Mouse (Mus musculus): Measurements from ENCODE around the gene Cped1.

- TF ChIP-seq USF1 (IDR thresholded peaks at IDR 0.05; ENCODE audit: low read depth): no peak
- TF ChIP-seq POLR2A (IDR thresholded peaks at IDR 0.05; ENCODE audit: insufficient read length, low read depth): no peak
- no peak for TF ChIP-seq TCF3 (IDR thresholded peaks at IDR 0.05; ENCODE audit: insufficient read length, low read depth)
- TF ChIP-seq MYOG (IDR thresholded peaks at IDR 0.05; ENCODE audit: control insufficient read depth in 1 of 3, insufficient read depth in 1 of 3, insufficient read length in 2 of 3, low read depth in 2 of 3): no peak
- TF ChIP-seq TCF12 (IDR thresholded peaks at IDR 0.05; ENCODE audit: insufficient read depth, poor library complexity, severe bottlenecking): no peak
- no peak for TF ChIP-seq CEBPB (IDR thresholded peaks at IDR 0.05; ENCODE audit: insufficient read depth, poor library complexity, severe bottlenecking)
- TF ChIP-seq MYOD1 (IDR thresholded peaks at IDR 0.05; ENCODE audit: control insufficient read depth in 1 of 3, insufficient read length in 2 of 3, low read depth in 2 of 3): peak in 2 of 3 experiments; percentile 36 to 44
- no peak for TF ChIP-seq POLR2AphosphoS2 (IDR thresholded peaks at IDR 0.05; ENCODE audit: insufficient read length, low read depth)
- no peak for TF ChIP-seq MAX (IDR thresholded peaks at IDR 0.05; ENCODE audit: low read depth)
Observed at GRCm38 (mm10) chr6:21993070-21993469, 7.4 kb downstream of the Cped1 start.
